Mouse (Mus musculus): ENCODE results near the gene Stard3.

DNA sequence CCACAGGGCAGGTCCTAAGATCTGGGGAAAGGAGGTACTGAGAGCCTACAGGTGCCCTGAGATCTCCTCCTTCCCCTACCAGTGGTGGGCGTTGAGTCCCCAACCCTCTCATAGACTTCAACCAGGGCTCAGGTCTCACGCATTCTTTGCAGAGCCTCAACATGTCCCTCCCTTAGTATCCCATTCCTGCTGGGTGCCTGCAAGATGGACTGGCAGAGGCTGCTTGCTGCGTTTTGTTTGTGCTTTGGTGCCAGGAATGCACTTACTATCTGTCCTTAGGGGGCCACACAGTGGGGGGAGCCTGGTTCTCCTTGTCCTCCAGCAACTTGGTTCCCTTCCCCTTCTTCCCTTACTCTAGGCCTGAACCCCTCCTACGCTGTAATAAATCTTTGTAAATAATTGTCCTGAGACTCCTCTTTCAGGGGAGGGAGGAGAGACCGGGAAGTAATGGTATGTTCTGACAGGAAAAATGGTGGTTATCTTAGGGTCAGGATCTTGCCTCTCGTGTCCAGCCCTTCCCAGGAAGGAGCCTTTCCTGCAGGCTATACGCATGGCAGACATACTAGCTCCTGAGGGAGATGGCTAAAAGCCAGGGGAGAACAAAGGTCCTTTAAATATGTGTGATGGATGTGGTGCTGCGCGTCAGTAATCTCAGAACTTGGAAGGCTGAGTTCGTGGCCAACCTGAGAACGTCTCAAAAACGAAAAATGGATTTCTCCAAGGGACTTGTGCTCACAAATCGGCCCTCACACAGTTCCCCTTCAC is 590 bp upstream of the Stard3 start:
- TF ChIP-seq USF1 (IDR thresholded peaks at IDR 0.05; ENCODE audit: low read depth, low read length): no peak
- TF ChIP-seq KAT2A (IDR thresholded peaks at IDR 0.05; ENCODE audit: insufficient replicate concordance, low read length): no peak
- no peak for TF ChIP-seq ZKSCAN1 (IDR thresholded peaks at IDR 0.05; ENCODE audit: borderline replicate concordance, low read depth, low read length)
- TF ChIP-seq MYC (IDR thresholded peaks at IDR 0.05; ENCODE audit: low read depth, low read length): no peak
- no peak for TF ChIP-seq CTCF (conservative IDR thresholded peaks at IDR 0.05 in 1 of 2, IDR thresholded peaks at IDR 0.05 in 1 of 2; ENCODE audit: low read depth in 2 of 2, low read length in 2 of 2)
- no peak for TF ChIP-seq BHLHE40 (IDR thresholded peaks at IDR 0.05; ENCODE audit: low read depth, low read length)
- TF ChIP-seq GABPA (IDR thresholded peaks at IDR 0.05; ENCODE audit: insufficient replicate concordance, low read depth, low read length): no peak
- no peak for TF ChIP-seq POLR2A (IDR thresholded peaks at IDR 0.05; ENCODE audit: low read depth, low read length)
- TF ChIP-seq MAZ (IDR thresholded peaks at IDR 0.05; ENCODE audit: low read depth, low read length): no peak
- TF ChIP-seq CHD2 (IDR thresholded peaks at IDR 0.05; ENCODE audit: low read length): no peak
- TF ChIP-seq PAX5 (IDR thresholded peaks at IDR 0.05; ENCODE audit: low read length): no peak
- TF ChIP-seq ETS1 (conservative IDR thresholded peaks at IDR 0.05; ENCODE audit: low read depth, low read length): no peak
- TF ChIP-seq HCFC1 (IDR thresholded peaks at IDR 0.05; ENCODE audit: low read depth, low read length): no peak
- TF ChIP-seq SIN3A (IDR thresholded peaks at IDR 0.05; ENCODE audit: low read length): no peak

All from CH12.LX (cell line).